7 mouse cellular contexts compared by ENCODE assay signal in genomic region chr17:47594183-47594968, GRCm38 (mm10). TPM values are rescaled to one million over a fixed set of nuclear protein-coding genes. Genes with fewer than 3 reads are reported as not detected.
DNase-seq lines count a peak whose midpoint lies in the region; ATAC-seq and TF ChIP-seq lines count a peak whose summit lies in the region.

No protein-coding gene starts in this region.

- peak overlapping the region; percentile 84 for H3K4me2 ChIP-seq in embryonic facial prominence, embryonic 11.5 days (ENCODE audit: low read depth, low read length)
- H3K4me2 ChIP-seq in midbrain, embryonic 12.5 days (replicated peaks), result peak overlapping the region; percentile 95

- peaks cover 34% of the 10 kb centered on the region for H3K79me2 ChIP-seq in C2C12 (ENCODE audit: control insufficient read depth, insufficient read depth)

- 0 out of 2 replicates have a peak, but pooled peaks have one; percentile 32 for TF ChIP-seq EP300 in ES-Bruce4 (IDR thresholded peaks at IDR 0.05; ENCODE audit: insufficient read depth, low read depth, low read length)

- ATAC-seq in embryonic facial prominence, embryonic 11.5 days (replicated peaks; ENCODE audit: insufficient number of reproducible peaks, low FRiP score, low TSS enrichment, low read depth), result no peak; the same call in 1 of the 2 replicates
- no peak for ATAC-seq in midbrain, embryonic 12.5 days (ENCODE audit: low FRiP score, low read depth)

- H3K4me3 ChIP-seq in C2C12 (ENCODE audit: insufficient read depth, poor library complexity, severe bottlenecking), result peak overlapping the region; percentile 84
- H3K4me3 ChIP-seq in ES-Bruce4 (ENCODE audit: low read depth, low read length), result peak overlapping the region; percentile 69
- peak overlapping the region; percentile 86 for H3K4me3 ChIP-seq in embryonic facial prominence, embryonic 11.5 days (ENCODE audit: low read depth, low read length)
- H3K4me3 ChIP-seq in midbrain, embryonic 12.5 days, result peak overlapping the region; percentile 75

- H3K27me3 ChIP-seq in C2C12 (ENCODE audit: control insufficient read depth, insufficient read depth, insufficient read length) (no peaks in the 10 kb centered on the region), ES-Bruce4 (ENCODE audit: control insufficient read depth, insufficient read depth, low read length, poor library complexity, severe bottlenecking) (no peaks in the 10 kb centered on the region)
- H3K27me3 ChIP-seq in embryonic facial prominence, embryonic 11.5 days (ENCODE audit: control insufficient read depth, insufficient read depth, low read length), result no peaks in the 10 kb centered on the region
- H3K27me3 ChIP-seq in midbrain, embryonic 12.5 days, result no peaks in the 10 kb centered on the region

- peak overlapping the region; percentile 85 for H3ac ChIP-seq in C2C12 (ENCODE audit: control insufficient read depth, insufficient read length, low read depth)

- peak overlapping the region; percentile 7 for H3K27ac ChIP-seq in ES-Bruce4 (ENCODE audit: insufficient read depth, low read length)
- H3K27ac ChIP-seq in embryonic facial prominence, embryonic 11.5 days (replicated peaks; ENCODE audit: low read depth, low read length), result peak overlapping the region; percentile 96
- peak overlapping the region; percentile 93 for H3K27ac ChIP-seq in midbrain, embryonic 12.5 days (replicated peaks)

- peak; percentile 42 for DNase-seq in embryonic facial prominence, embryonic 11.5 days (ENCODE audit: low spot score)
- DNase-seq in heart, postnatal 10 days, result peak; percentile 64 to 70
- peak; percentile 59 to 81 for DNase-seq in kidney, postnatal 25 days
- peak; percentile 61 to 80 for DNase-seq in thymus, adult 18-20 months

- TF ChIP-seq CTCF in C2C12 (IDR thresholded peaks at IDR 0.05; ENCODE audit: control insufficient read depth, insufficient read depth, insufficient read length), result no peak
- no peak for TF ChIP-seq CTCF in ES-Bruce4 (IDR thresholded peaks at IDR 0.05; ENCODE audit: low read depth, low read length)

- intact Hi-C loops in heart, postnatal 10 days (cut with DNase I), result loop anchor here (2.0 kb wide), 1 partner anchor 72 kb away; no protein-coding TSS in a partner anchor

- peaks cover 5% of the 10 kb centered on the region for H3K4me1 ChIP-seq in ES-Bruce4 (ENCODE audit: control insufficient read depth, insufficient read depth, low read length)
- peaks cover 6% of the 10 kb centered on the region; the same call in 1 of the 2 replicates for H3K4me1 ChIP-seq in embryonic facial prominence, embryonic 11.5 days (ENCODE audit: control insufficient read depth, insufficient read depth, low read length)
- H3K4me1 ChIP-seq in midbrain, embryonic 12.5 days, result peaks cover 49% of the 10 kb centered on the region

- H3K9me3 ChIP-seq in ES-Bruce4 (replicated peaks; ENCODE audit: control insufficient read depth, insufficient read depth, low read length, poor library complexity, severe bottlenecking), result no peaks in the 10 kb centered on the region
- H3K9me3 ChIP-seq in embryonic facial prominence, embryonic 11.5 days (replicated peaks; ENCODE audit: control insufficient read depth, low read length), result no peaks in the 10 kb centered on the region
- H3K9me3 ChIP-seq in midbrain, embryonic 12.5 days, result no peaks in the 10 kb centered on the region

- WGBS in embryonic facial prominence, embryonic 11.5 days, result under 1% methylated on average over 43 of the region's 43 CpGs
- WGBS in midbrain, embryonic 12.5 days, result under 1% methylated on average over 43 of the region's 43 CpGs

- peak overlapping the region; percentile 83 for H3K9ac ChIP-seq in ES-Bruce4 (ENCODE audit: low read depth, poor library complexity, severe bottlenecking)
- peak overlapping the region; percentile 89 for H3K9ac ChIP-seq in embryonic facial prominence, embryonic 11.5 days (replicated peaks; ENCODE audit: low read length)
- H3K9ac ChIP-seq in midbrain, embryonic 12.5 days (replicated peaks), result peak overlapping the region; percentile 79

- no peak for TF ChIP-seq POLR2A in ES-Bruce4 (IDR thresholded peaks at IDR 0.05; ENCODE audit: insufficient read depth, low read length)

- H3K36me3 ChIP-seq in C2C12 (ENCODE audit: control insufficient read depth, insufficient read depth), result peaks cover 23% of the 10 kb centered on the region
- peaks cover 12% of the 10 kb centered on the region; the same call in 1 of the 2 replicates for H3K36me3 ChIP-seq in ES-Bruce4 (ENCODE audit: control insufficient read depth, insufficient read depth, low read length, poor library complexity, severe bottlenecking)
- peaks cover under 1% of the 10 kb centered on the region; the same call in 1 of the 2 replicates for H3K36me3 ChIP-seq in embryonic facial prominence, embryonic 11.5 days (replicated peaks; ENCODE audit: control insufficient read depth, insufficient read depth, low read depth, low read length)
- peaks cover 13% of the 10 kb centered on the region; the same call in 1 of the 2 replicates for H3K36me3 ChIP-seq in midbrain, embryonic 12.5 days

- peaks cover 24% of the 10 kb centered on the region for H3K79me3 ChIP-seq in C2C12 (ENCODE audit: low read depth)

TF ChIP-seq in C2C12, 6 proteins besides CTCF, POLR2A, EP300 and RAD21:
- TF ChIP-seq MYOG (IDR thresholded peaks at IDR 0.05; ENCODE audit: control insufficient read depth, extremely low read depth, insufficient read length) (no peak), MYOD1 (IDR thresholded peaks at IDR 0.05; ENCODE audit: control insufficient read depth, insufficient read length, low read depth) (no peak), USF1 (IDR thresholded peaks at IDR 0.05; ENCODE audit: low read depth) (no peak), CEBPB (IDR thresholded peaks at IDR 0.05; ENCODE audit: low read depth) (no peak), MAX (IDR thresholded peaks at IDR 0.05) (no peak), FOSL1 (IDR thresholded peaks at IDR 0.05; ENCODE audit: insufficient read depth, low read length, poor library complexity, severe bottlenecking) (no peak)

RNA-seq across cellular contexts. Expression of gene Bysl, which starts 16.9 kb away (rescaled TPM):
- polyA plus RNA-seq in C2C12 (2012; fragmentation: generic; extraction: Trizol) (42.6 TPM), ES-Bruce4 (2011; ENCODE audit: insufficient read depth, insufficient read length, low read depth, missing spikeins) (24.9 and 25.7 TPM in 2 replicates)
- 30.4 and 31.4 TPM in 2 replicates for polyA plus RNA-seq in embryonic facial prominence, embryonic 11.5 days (2014; fragmentation: Nextera tagmentation; extraction: Ambion mirVana)
- 10 to 100 TPM; 17.2 to 19.0 TPM for total RNA-seq in heart, postnatal 10 days (2021)
- 30.8 and 31.5 TPM in 2 replicates for polyA plus RNA-seq in midbrain, embryonic 12.5 days (2016; fragmentation: Nextera tagmentation; extraction: Ambion mirVana)

RNA-seq across cellular contexts. Expression of gene Med20, which starts 17.0 kb away (rescaled TPM):
- 25.8 TPM for polyA plus RNA-seq in C2C12 (2012; fragmentation: generic; extraction: Trizol)
- polyA plus RNA-seq in ES-Bruce4 (2011; ENCODE audit: insufficient read depth, insufficient read length, low read depth, missing spikeins), result 26.4 and 36.9 TPM in 2 replicates
- 47.1 and 48.0 TPM in 2 replicates for polyA plus RNA-seq in embryonic facial prominence, embryonic 11.5 days (2014; fragmentation: Nextera tagmentation; extraction: Ambion mirVana)
- 10 to 100 TPM; 21.9 to 23.0 TPM for total RNA-seq in heart, postnatal 10 days (2021)
- 39.5 and 41.0 TPM in 2 replicates for polyA plus RNA-seq in midbrain, embryonic 12.5 days (2016; fragmentation: Nextera tagmentation; extraction: Ambion mirVana)

RNA-seq across cellular contexts. Expression of gene Gm20517, which starts 17.0 kb away (rescaled TPM):
- 1.3 TPM for polyA plus RNA-seq in C2C12 (2012; fragmentation: generic; extraction: Trizol)
- 4.5 and 11.9 TPM in 2 replicates for polyA plus RNA-seq in ES-Bruce4 (2011; ENCODE audit: insufficient read depth, insufficient read length, low read depth, missing spikeins)
- polyA plus RNA-seq in embryonic facial prominence, embryonic 11.5 days (2014; fragmentation: Nextera tagmentation; extraction: Ambion mirVana), result 0.98 and 1.9 TPM in 2 replicates
- 1 to 10 TPM; 3.0 to 3.5 TPM for total RNA-seq in heart, postnatal 10 days (2021)
- polyA plus RNA-seq in midbrain, embryonic 12.5 days (2016; fragmentation: Nextera tagmentation; extraction: Ambion mirVana), result 2.2 and 2.5 TPM in 2 replicates

RNA-seq across cellular contexts. Expression of gene Usp49, which starts 36.1 kb away (rescaled TPM):
- polyA plus RNA-seq in C2C12 (2012; fragmentation: generic; extraction: Trizol) (3.2 TPM), ES-Bruce4 (2011; ENCODE audit: insufficient read depth, insufficient read length, low read depth, missing spikeins) (15.8 and 16.8 TPM in 2 replicates)
- 4.3 and 5.2 TPM in 2 replicates for polyA plus RNA-seq in embryonic facial prominence, embryonic 11.5 days (2014; fragmentation: Nextera tagmentation; extraction: Ambion mirVana)
- 1 to 10 TPM; 5.4 to 5.5 TPM for total RNA-seq in heart, postnatal 10 days (2021)
- polyA plus RNA-seq in midbrain, embryonic 12.5 days (2016; fragmentation: Nextera tagmentation; extraction: Ambion mirVana), result 10.5 and 11.9 TPM in 2 replicates

Comparison
In these comparisons a context has a peak if more than half of its experiments do, and no peak if none do; other contexts are left out.
1. H3K27ac ChIP-seq: peak in every context shown above with its lines; median percentile 96 in embryonic facial prominence, embryonic 11.5 days; 93 in midbrain, embryonic 12.5 days; 7 in ES-Bruce4.